Mouse (Mus musculus): Measurements from ENCODE around the gene Pgk2. TPM values are rescaled to one million over a fixed set of nuclear protein-coding genes. Genes with fewer than 3 reads are reported as not detected.
"Not testable (repeated sequence)": the region's sequence is repeated elsewhere in the genome, so short reads cannot be mapped to it uniquely, and the experiment has no call there.

The Pgk2 gene
- polyA plus RNA-seq (2016; fragmentation: Nextera tagmentation; extraction: Ambion mirVana), result not detected in 2 replicates

DNA sequence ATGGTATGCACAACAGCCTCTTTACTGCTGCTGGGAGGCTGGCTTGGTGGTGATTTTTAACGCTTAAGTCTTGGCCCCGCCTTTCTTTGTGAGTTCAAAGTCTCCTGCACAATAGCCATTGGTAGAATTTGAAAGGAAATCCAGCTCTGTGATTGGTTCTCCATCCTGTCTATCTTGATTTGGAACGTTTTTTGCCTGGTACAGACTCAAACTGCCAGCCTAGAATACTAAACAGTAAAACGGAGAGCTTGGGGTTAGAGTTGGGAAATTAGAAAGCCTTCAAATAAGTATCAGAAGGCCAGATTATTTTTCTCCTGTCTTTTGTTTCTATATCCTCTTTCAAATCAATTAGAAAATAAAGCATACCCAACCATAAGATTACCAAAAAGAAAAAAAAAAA lies at the start of gene Pgk2:
Pgk2 (minus strand) TSS at position 101 of the 400 bp plus-strand sequence.
- 69% methylated on average over 4 of the region's 4 CpGs for WGBS

DNA sequence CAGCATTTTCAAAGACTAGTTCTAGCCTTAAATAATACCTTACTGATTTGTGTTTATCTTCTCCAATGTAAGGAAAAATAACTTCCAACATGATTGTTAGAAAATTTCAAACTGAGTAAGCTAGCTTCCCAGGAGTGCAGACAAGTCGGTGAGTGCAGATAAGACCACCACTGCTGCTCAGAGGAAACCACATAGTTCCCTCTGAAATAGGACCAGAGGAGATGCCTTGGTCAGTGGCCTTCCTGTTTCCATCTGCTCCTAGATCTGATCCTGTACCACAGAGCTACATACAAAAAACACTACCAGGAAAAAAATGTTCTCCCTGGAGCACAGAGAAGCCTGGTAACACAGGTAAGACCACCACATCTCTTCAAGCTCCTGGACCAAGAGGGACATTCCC lies 44.0 kb upstream of the Pgk2 start:
- Histone ChIP-seq H3K4me1 (replicated peaks) (no peaks in the 10 kb centered on the region), H3K27ac (no peak overlapping the region), H3K4me2 (no peak overlapping the region), H3K9me3 (no peaks in the 10 kb centered on the region), H3K36me3 (no peaks in the 10 kb centered on the region), H3K27me3 (no peaks in the 10 kb centered on the region), H3K4me3 (replicated peaks) (no peak overlapping the region), H3K9ac (replicated peaks) (no peak overlapping the region)
- ATAC-seq (ENCODE audit: insufficient number of reproducible peaks, insufficient read depth, low FRiP score, low TSS enrichment, low read depth), result no peak
- 84% methylated on average over 1 of the region's 1 CpGs for WGBS

More for the DNA sequence above, at the start of gene Pgk2:
- Histone ChIP-seq H3K9ac (replicated peaks) (no peak within 1 kb of the TSS), H3K4me1 (replicated peaks) (no peaks in the 10 kb centered on the region), H3K27me3 (no peaks in the 10 kb centered on the region), H3K27ac (no peak within 1 kb of the TSS), H3K4me2 (no peak within 1 kb of the TSS), H3K4me3 (replicated peaks) (no peak within 1 kb of the TSS), H3K36me3 (no peaks in the 10 kb centered on the region), H3K9me3 (no peaks in the 10 kb centered on the region; the same call in 1 of the 2 replicates)
- ATAC-seq (ENCODE audit: insufficient number of reproducible peaks, insufficient read depth, low FRiP score, low TSS enrichment, low read depth), result no peak

GRCm38 (mm10) chr17:40242135-40242534 lies 33.7 kb upstream of the Pgk2 start, which contains the start of gene Crisp3:
Gene Crisp3, minus strand, starts transcription at chr17:40242288.
- Histone ChIP-seq H3K4me1 (replicated peaks) (no peaks in the 10 kb centered on the region), H3K27me3 (no peaks in the 10 kb centered on the region), H3K4me3 (replicated peaks) (no peak within 1 kb of the TSS), H3K9ac (replicated peaks) (no peak within 1 kb of the TSS), H3K9me3 (no peaks in the 10 kb centered on the region), H3K27ac (no peak within 1 kb of the TSS), H3K36me3 (no peaks in the 10 kb centered on the region), H3K4me2 (no peak within 1 kb of the TSS)
- no peak for ATAC-seq (ENCODE audit: insufficient number of reproducible peaks, insufficient read depth, low FRiP score, low TSS enrichment, low read depth)

DNA sequence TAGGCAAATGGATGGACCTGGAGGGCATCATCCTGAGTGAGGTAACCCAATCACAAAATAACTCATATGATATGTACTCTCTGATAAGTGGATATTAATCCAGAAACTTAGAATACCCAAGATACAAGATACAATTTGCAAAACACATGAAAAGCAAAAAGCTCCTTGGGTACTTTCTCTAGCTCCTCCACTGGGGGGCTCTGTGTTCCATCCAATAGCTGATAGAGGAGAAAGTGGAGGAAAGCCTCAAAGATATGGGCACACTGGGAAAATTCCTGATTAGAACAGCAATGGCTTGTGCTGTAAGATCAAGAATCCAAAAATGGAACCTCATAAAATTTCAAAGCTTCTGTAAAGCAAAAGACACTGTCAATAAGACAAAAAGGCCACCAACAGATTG lies 6.6 kb downstream of the Pgk2 start:
- not testable (repeated sequence) for ATAC-seq (ENCODE audit: insufficient number of reproducible peaks, insufficient read depth, low FRiP score, low TSS enrichment, low read depth); H3K36me3 ChIP-seq; H3K27me3 ChIP-seq; H3K4me3 ChIP-seq (replicated peaks); H3K9me3 ChIP-seq; H3K4me1 ChIP-seq (replicated peaks); H3K27ac ChIP-seq; H3K4me2 ChIP-seq; H3K9ac ChIP-seq (replicated peaks)

DNA sequence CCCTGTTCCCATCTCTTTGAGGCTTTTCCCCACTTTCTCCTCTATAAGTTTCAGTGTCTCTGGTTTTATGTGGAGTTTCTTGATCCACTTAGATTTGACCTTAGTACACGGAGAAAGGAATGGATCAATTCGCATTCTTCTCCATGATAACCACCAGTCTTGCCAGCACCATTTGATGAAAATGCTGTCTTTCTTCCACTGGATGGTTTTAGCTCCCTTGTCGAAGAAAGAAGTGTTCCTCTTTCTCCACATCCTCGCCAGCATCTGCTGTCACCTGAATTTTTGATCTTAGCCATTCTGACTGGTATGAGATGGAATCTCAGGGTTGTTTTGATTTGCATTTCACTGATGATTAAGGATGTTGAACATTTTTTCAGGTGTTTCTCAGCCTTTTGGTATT lies 18.2 kb downstream of the Pgk2 start:
- not testable (repeated sequence) for H3K4me3 ChIP-seq (replicated peaks); H3K4me1 ChIP-seq (replicated peaks); H3K9ac ChIP-seq (replicated peaks); H3K9me3 ChIP-seq; H3K4me2 ChIP-seq; ATAC-seq (ENCODE audit: insufficient number of reproducible peaks, insufficient read depth, low FRiP score, low TSS enrichment, low read depth); H3K27me3 ChIP-seq; H3K36me3 ChIP-seq; H3K27ac ChIP-seq
- WGBS, result 88% methylated on average over 4 of the region's 4 CpGs

DNA sequence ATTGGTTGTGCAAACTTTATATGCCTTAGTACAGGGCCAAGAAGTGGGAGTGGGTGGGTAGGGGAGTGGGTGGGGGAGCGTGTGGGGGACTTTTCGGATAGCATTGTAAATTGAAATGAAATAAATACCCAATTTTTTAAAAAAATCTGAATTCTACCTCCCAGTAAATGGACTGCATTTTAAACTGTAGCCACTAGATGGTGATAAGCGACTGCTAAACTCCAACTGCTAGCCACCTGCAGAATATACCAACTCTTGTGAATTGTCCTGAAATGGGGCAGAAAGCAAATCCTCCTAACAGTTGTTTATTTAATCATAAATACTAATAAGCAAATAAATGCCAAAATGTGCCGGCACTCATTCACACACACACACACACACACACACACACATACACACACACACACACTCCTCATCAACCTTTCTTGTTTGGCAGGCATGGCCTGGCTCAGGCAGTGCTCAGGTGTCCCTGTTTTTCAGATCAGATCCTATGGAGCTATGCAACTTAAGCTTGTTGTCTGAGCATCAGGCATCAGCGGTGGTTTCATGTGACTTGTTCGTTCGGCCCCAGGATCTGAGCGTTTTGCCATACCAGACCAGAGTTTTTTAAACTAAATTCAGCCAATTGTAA lies 50.6 kb downstream of the Pgk2 start:
- H3K27ac ChIP-seq; H3K27me3 ChIP-seq; H3K4me2 ChIP-seq; H3K4me1 ChIP-seq (replicated peaks); H3K9me3 ChIP-seq; H3K9ac ChIP-seq (replicated peaks); H3K4me3 ChIP-seq (replicated peaks); ATAC-seq (ENCODE audit: insufficient number of reproducible peaks, insufficient read depth, low FRiP score, low TSS enrichment, low read depth); H3K36me3 ChIP-seq: not testable (repeated sequence)
- 46% methylated on average over 8 of the region's 8 CpGs for WGBS

Other genes starting within 250 kb of the Pgk2 start
- gene AC192777.2, start 113.2 kb downstream of the Pgk2 start, polyA plus RNA-seq (2016; fragmentation: Nextera tagmentation; extraction: Ambion mirVana), result not detected in 2 replicates
- not detected in 2 replicates for gene Crisp3, start 33.6 kb upstream of the Pgk2 start, polyA plus RNA-seq (2016; fragmentation: Nextera tagmentation; extraction: Ambion mirVana)
- not detected in 2 replicates for gene Crisp1, start 110.6 kb upstream of the Pgk2 start, polyA plus RNA-seq (2016; fragmentation: Nextera tagmentation; extraction: Ambion mirVana)